ENCODE assay signal across 25 mouse cellular contexts in genomic region chr1:184721121-184721520, GRCm38 (mm10). TPM values are rescaled to one million over a fixed set of nuclear protein-coding genes. Genes with fewer than 3 reads are reported as not detected.
DNase-seq lines count a peak whose midpoint lies in the region; ATAC-seq and TF ChIP-seq lines count a peak whose summit lies in the region.
"Had no signal": no experiment of that assay in that cellular context is flagged by ENCODE, and none has a peak within 500 bp of the region (broad histone marks: within the 10 kb centered on the region; RNA-seq: fewer than 3 reads in every experiment).

No protein-coding gene starts in this region.

- H3K36me3 ChIP-seq in hindbrain, embryonic 10.5 days = no peaks in the 10 kb centered on the region
- no peaks in the 10 kb centered on the region for H3K36me3 ChIP-seq in hindbrain, embryonic 13.5 days
- no peaks in the 10 kb centered on the region for H3K36me3 ChIP-seq in lung, embryonic 14.5 days (ENCODE audit: insufficient read depth)
- no peaks in the 10 kb centered on the region for H3K36me3 ChIP-seq in embryonic facial prominence, embryonic 10.5 days (replicated peaks)
- H3K36me3 ChIP-seq in limb, embryonic 13.5 days = no peaks in the 10 kb centered on the region
- H3K36me3 ChIP-seq in forebrain, embryonic 15.5 days = no peaks in the 10 kb centered on the region
- H3K36me3 ChIP-seq: embryonic facial prominence, embryonic 13.5 days; G1E; heart, embryonic 10.5 days; limb, embryonic 15.5 days; midbrain, embryonic 12.5 days had no signal

- no peak overlapping the region for H3K9ac ChIP-seq in hindbrain, embryonic 13.5 days
- H3K9ac ChIP-seq in lung, embryonic 14.5 days = no peak overlapping the region
- H3K9ac ChIP-seq in limb, embryonic 13.5 days = no peak overlapping the region
- no peak overlapping the region for H3K9ac ChIP-seq in forebrain, embryonic 15.5 days (replicated peaks)
- H3K9ac ChIP-seq: embryonic facial prominence, embryonic 13.5 days; forebrain, embryonic 13.5 days; hindbrain, embryonic 14.5 days; limb, embryonic 15.5 days; midbrain, embryonic 12.5 days had no signal

- H3K4me3 ChIP-seq in hindbrain, embryonic 10.5 days = no peak overlapping the region
- no peak overlapping the region for H3K4me3 ChIP-seq in hindbrain, embryonic 13.5 days
- H3K4me3 ChIP-seq in lung, embryonic 14.5 days (ENCODE audit: low read depth, low read length) = peak overlapping the region; percentile 11; the same call in 1 of the 2 replicates
- H3K4me3 ChIP-seq in embryonic facial prominence, embryonic 10.5 days = no peak overlapping the region
- no peak overlapping the region for H3K4me3 ChIP-seq in limb, embryonic 13.5 days
- H3K4me3 ChIP-seq in forebrain, embryonic 15.5 days = no peak overlapping the region
- H3K4me3 ChIP-seq: embryonic facial prominence, embryonic 13.5 days; forebrain, embryonic 13.5 days; heart, embryonic 10.5 days; limb, embryonic 15.5 days; midbrain, embryonic 12.5 days had no signal

- H3K27ac ChIP-seq in hindbrain, embryonic 10.5 days = no peak overlapping the region
- H3K27ac ChIP-seq in hindbrain, embryonic 13.5 days = no peak overlapping the region
- no peak overlapping the region for H3K27ac ChIP-seq in lung, embryonic 14.5 days (ENCODE audit: low read depth)
- no peak overlapping the region for H3K27ac ChIP-seq in embryonic facial prominence, embryonic 10.5 days (replicated peaks)
- no peak overlapping the region for H3K27ac ChIP-seq in limb, embryonic 13.5 days
- H3K27ac ChIP-seq in forebrain, embryonic 15.5 days (replicated peaks) = no peak overlapping the region
- H3K27ac ChIP-seq: embryonic facial prominence, embryonic 13.5 days; forebrain, embryonic 13.5 days; gastrocnemius, adult 2 months; heart, embryonic 10.5 days; hindbrain, embryonic 14.5 days; limb, embryonic 15.5 days; midbrain, embryonic 12.5 days had no signal

- peaks cover 15% of the 10 kb centered on the region; the same call in 1 of the 2 replicates for H3K4me1 ChIP-seq in hindbrain, embryonic 10.5 days (replicated peaks)
- no peaks in the 10 kb centered on the region for H3K4me1 ChIP-seq in hindbrain, embryonic 13.5 days (replicated peaks)
- no peaks in the 10 kb centered on the region; the same call in 1 of the 2 replicates for H3K4me1 ChIP-seq in lung, embryonic 14.5 days (ENCODE audit: insufficient read depth)
- peaks cover 10% of the 10 kb centered on the region; the same call in 1 of the 2 replicates for H3K4me1 ChIP-seq in embryonic facial prominence, embryonic 10.5 days
- H3K4me1 ChIP-seq in limb, embryonic 13.5 days = peaks cover 29% of the 10 kb centered on the region
- H3K4me1 ChIP-seq in forebrain, embryonic 15.5 days = 0 out of 2 replicates have a peak, but pooled peaks cover 2% of the 10 kb centered on the region
- H3K4me1 ChIP-seq: forebrain, embryonic 13.5 days had no signal

- WGBS in hindbrain, embryonic 10.5 days = 2% methylated on average over 9 of the region's 9 CpGs
- WGBS in hindbrain, embryonic 13.5 days = under 1% methylated on average over 9 of the region's 9 CpGs
- WGBS in lung, embryonic 14.5 days = 6% methylated on average over 9 of the region's 9 CpGs
- WGBS in embryonic facial prominence, embryonic 10.5 days = 2% methylated on average over 9 of the region's 9 CpGs
- 2% methylated on average over 9 of the region's 9 CpGs for WGBS in limb, embryonic 13.5 days
- 3% methylated on average over 9 of the region's 9 CpGs for WGBS in forebrain, embryonic 15.5 days

- peaks cover 100% of the 10 kb centered on the region for H3K27me3 ChIP-seq in hindbrain, embryonic 10.5 days (ENCODE audit: insufficient read depth, poor library complexity, severe bottlenecking)
- H3K27me3 ChIP-seq in hindbrain, embryonic 13.5 days = peaks cover 100% of the 10 kb centered on the region
- H3K27me3 ChIP-seq in lung, embryonic 14.5 days (ENCODE audit: insufficient read depth, low read length) = peaks cover 97% of the 10 kb centered on the region
- peaks cover 100% of the 10 kb centered on the region for H3K27me3 ChIP-seq in embryonic facial prominence, embryonic 10.5 days (replicated peaks; ENCODE audit: low read depth, poor library complexity, severe bottlenecking)
- H3K27me3 ChIP-seq in limb, embryonic 13.5 days = peaks cover 100% of the 10 kb centered on the region
- H3K27me3 ChIP-seq in forebrain, embryonic 15.5 days = peaks cover 99% of the 10 kb centered on the region

- H3K9me3 ChIP-seq in hindbrain, embryonic 10.5 days = no peaks in the 10 kb centered on the region
- H3K9me3 ChIP-seq in hindbrain, embryonic 13.5 days = no peaks in the 10 kb centered on the region
- H3K9me3 ChIP-seq in lung, embryonic 14.5 days (ENCODE audit: low read depth, low read length) = no peaks in the 10 kb centered on the region
- H3K9me3 ChIP-seq in embryonic facial prominence, embryonic 10.5 days = no peaks in the 10 kb centered on the region
- H3K9me3 ChIP-seq in limb, embryonic 13.5 days = no peaks in the 10 kb centered on the region
- H3K9me3 ChIP-seq in forebrain, embryonic 15.5 days = no peaks in the 10 kb centered on the region
- H3K9me3 ChIP-seq: embryonic facial prominence, embryonic 13.5 days; forebrain, embryonic 13.5 days; G1E; heart, embryonic 10.5 days; limb, embryonic 15.5 days; midbrain, embryonic 12.5 days had no signal

- no peak overlapping the region for H3K4me2 ChIP-seq in hindbrain, embryonic 13.5 days
- peak overlapping the region; percentile 38 for H3K4me2 ChIP-seq in lung, embryonic 14.5 days
- 0 out of 2 replicates have a peak overlapping the region, but pooled peaks have one; percentile 0 for H3K4me2 ChIP-seq in limb, embryonic 13.5 days (replicated peaks)
- no peak overlapping the region for H3K4me2 ChIP-seq in forebrain, embryonic 15.5 days (replicated peaks)
- H3K4me2 ChIP-seq: embryonic facial prominence, embryonic 13.5 days; forebrain, embryonic 13.5 days; hindbrain, embryonic 14.5 days; limb, embryonic 15.5 days; midbrain, embryonic 12.5 days had no signal

- DNase-seq in hindbrain, embryonic 10.5 days (ENCODE audit: low spot score) = peak; percentile 9
- no peak for DNase-seq in lung, embryonic 14.5 days
- no peak for DNase-seq in lung, postnatal 4 days
- DNase-seq in embryonic facial prominence, embryonic 10.5 days (ENCODE audit: low spot score) = peak; percentile 18
- DNase-seq: adrenal gland, adult 8-10 months; cerebellum, adult 11-12 months; cerebellum, postnatal 10 days; gastrocnemius, adult 2 months; kidney, postnatal 25 days; lung, adult 18-20 months; retina, postnatal 1 day; right cerebral cortex, postnatal 25 days; spleen, adult 18-20 months had no signal

- ATAC-seq in hindbrain, embryonic 13.5 days (ENCODE audit: low FRiP score) = no peak
- no peak for ATAC-seq in lung, embryonic 14.5 days (ENCODE audit: insufficient read depth)
- ATAC-seq in limb, embryonic 13.5 days (ENCODE audit: low FRiP score, low read depth) = no peak
- no peak for ATAC-seq in forebrain, embryonic 15.5 days (replicated peaks)
- ATAC-seq: forebrain, embryonic 13.5 days; inflammation-experienced regulatory T-cells, adult 6 months; Patski had no signal

- TF ChIP-seq CTCF in lung, embryonic 14.5 days (IDR thresholded peaks at IDR 0.05; ENCODE audit: low read depth) = no peak

RNA-seq across cellular contexts. Expression of gene Hlx, which starts 11.3 kb away (rescaled TPM):
- 4.7 and 6.9 TPM in 2 replicates for polyA plus RNA-seq in hindbrain, embryonic 10.5 days (2016; fragmentation: Nextera tagmentation; extraction: Ambion mirVana)
- 1.2 and 2.9 TPM in 2 replicates for polyA plus RNA-seq in hindbrain, embryonic 13.5 days (2015; fragmentation: Nextera tagmentation; extraction: Ambion mirVana)
- polyA plus RNA-seq in lung, embryonic 14.5 days (2014; fragmentation: Nextera tagmentation; extraction: Ambion mirVana) = 27.8 and 28.2 TPM in 2 replicates
- 5.8 and 7.7 TPM in 2 replicates for polyA plus RNA-seq in embryonic facial prominence, embryonic 10.5 days (2016; fragmentation: Nextera tagmentation; extraction: Ambion mirVana)
- 26.2 and 30.3 TPM in 2 replicates for polyA plus RNA-seq in limb, embryonic 13.5 days (2015; fragmentation: Nextera tagmentation; extraction: Ambion mirVana)
- polyA plus RNA-seq in forebrain, embryonic 15.5 days (2015; fragmentation: Nextera tagmentation; extraction: Ambion mirVana) = 1.1 and 1.5 TPM in 2 replicates
- polyA plus RNA-seq: inflammation-experienced regulatory T-cells, adult 6 months had no signal

Comparison
In these comparisons a context has a peak if more than half of its experiments do, and no peak if none do; other contexts are left out.
1. DNase-seq: peak in hindbrain, embryonic 10.5 days (single experiment) and embryonic facial prominence, embryonic 10.5 days (single experiment); none in lung, embryonic 14.5 days (single experiment) and lung, postnatal 4 days (0 of 2).
2. H3K4me2 ChIP-seq: peak in lung, embryonic 14.5 days (single experiment) and limb, embryonic 13.5 days (single experiment); none in hindbrain, embryonic 13.5 days (single experiment) and forebrain, embryonic 15.5 days (single experiment).